Mouse (Mus musculus) CH12F3 (cell line): ENCODE data around the gene Pprc1.

Source experiments
- in situ Hi-C: fragments of 300-500 bp; cut with MboI; formaldehyde crosslinking; loops from 2 replicates; pipeline ENCODE4 v1.14.3; 2020; ENCODE audit warnings: low sequenced_read_pairs

The Pprc1 gene

GRCm38 (mm10) chr19:46032731-46033510 is 11.8 kb upstream of the Pprc1 start:
- in situ Hi-C loops: no loop called here

- in situ Hi-C loops: no loop called here
Measured at GRCm38 (mm10) chr19:46033911-46034310, 10.8 kb upstream of the Pprc1 start.

GRCm38 (mm10) chr19:46035971-46036370 is 8.7 kb upstream of the Pprc1 start:
- in situ Hi-C loops: no loop called here

GRCm38 (mm10) chr19:46036477-46037242 is 8.0 kb upstream of the Pprc1 start:
- in situ Hi-C loops: no loop called here

GRCm38 (mm10) chr19:46037243-46037924 is 7.3 kb upstream of the Pprc1 start:
- in situ Hi-C loops: no loop called here

GRCm38 (mm10) chr19:46037925-46038850 is 6.5 kb upstream of the Pprc1 start:
- in situ Hi-C loops: no loop called here

GRCm38 (mm10) chr19:46038851-46039260 is 5.8 kb upstream of the Pprc1 start:
- in situ Hi-C loops: no loop called here

- in situ Hi-C loops: no loop called here
Measured at GRCm38 (mm10) chr19:46039478-46039877, 5.2 kb upstream of the Pprc1 start.

- in situ Hi-C loops: no loop called here
Measured at GRCm38 (mm10) chr19:46040149-46040902, 4.4 kb upstream of the Pprc1 start.

- in situ Hi-C loops: no loop called here
Measured at GRCm38 (mm10) chr19:46041299-46041932, 3.3 kb upstream of the Pprc1 start.

GRCm38 (mm10) chr19:46041933-46042475 is 2.7 kb upstream of the Pprc1 start:
- in situ Hi-C loops: no loop called here

GRCm38 (mm10) chr19:46042476-46043011 is 2.1 kb upstream of the Pprc1 start:
- in situ Hi-C loops: no loop called here

- in situ Hi-C loops: no loop called here
Measured at GRCm38 (mm10) chr19:46043380-46043779, 1.3 kb upstream of the Pprc1 start.

GRCm38 (mm10) chr19:46044993-46045695 is 458 bp downstream of the Pprc1 start, which contains the start of gene Ldb1:
TSS of gene Ldb1 (minus strand) at chr19:46045214.
- in situ Hi-C loops: no loop called here

- in situ Hi-C loops: no loop called here
Measured at GRCm38 (mm10) chr19:46045696-46046311, 1.1 kb downstream of the Pprc1 start.

- in situ Hi-C loops: no loop called here
Measured at GRCm38 (mm10) chr19:46046621-46047025, 1.9 kb downstream of the Pprc1 start.

- in situ Hi-C loops: no loop called here
Measured at GRCm38 (mm10) chr19:46047426-46047825, 2.7 kb downstream of the Pprc1 start.

- in situ Hi-C loops: no loop called here
Measured at GRCm38 (mm10) chr19:46049129-46049528, 4.4 kb downstream of the Pprc1 start.
